Comparison of ENCODE assay signal across 9 mouse cellular contexts in the genomic region with DNA sequence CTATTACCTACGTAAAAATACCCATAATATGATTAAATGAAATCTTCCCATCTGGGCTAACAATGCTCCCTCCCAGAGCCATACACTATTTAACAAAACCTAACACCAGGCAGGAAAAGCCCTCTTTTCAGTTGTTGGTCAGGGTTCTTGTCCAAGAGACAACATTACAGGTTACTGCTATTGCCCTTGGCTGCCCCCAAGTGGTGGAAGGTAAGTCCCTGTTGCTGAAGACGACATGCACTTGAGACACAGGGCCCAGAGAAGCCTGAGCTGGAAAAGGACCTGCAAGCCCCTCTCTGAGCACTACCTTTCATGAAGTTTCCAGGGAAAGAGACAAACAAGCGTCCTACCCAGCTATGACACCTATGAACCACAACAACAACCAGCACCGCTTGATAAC. TPM values are rescaled to one million over a fixed set of nuclear protein-coding genes. Genes with fewer than 3 reads are reported as not detected.
DNase-seq lines count a peak whose midpoint lies in the region; ATAC-seq and TF ChIP-seq lines count a peak whose summit lies in the region.
"Had no signal": no experiment of that assay in that cellular context is flagged by ENCODE, and none has a peak within 500 bp of the region (broad histone marks: within the 10 kb centered on the region; RNA-seq: fewer than 3 reads in every experiment).

No protein-coding gene starts in this region.

- H3K4me1 ChIP-seq in heart, embryonic 12.5 days (replicated peaks) = no peaks in the 10 kb centered on the region
- no peaks in the 10 kb centered on the region for H3K4me1 ChIP-seq in kidney, postnatal 0 days (replicated peaks; ENCODE audit: insufficient read depth, low read length)
- H3K4me1 ChIP-seq: stomach, embryonic 15.5 days had no signal

- H3K9me3 ChIP-seq in heart, embryonic 12.5 days (replicated peaks) = no peaks in the 10 kb centered on the region
- H3K9me3 ChIP-seq in kidney, postnatal 0 days (replicated peaks; ENCODE audit: low read length) = no peaks in the 10 kb centered on the region
- H3K9me3 ChIP-seq: stomach, embryonic 15.5 days had no signal

- H3K27me3 ChIP-seq in heart, embryonic 12.5 days (replicated peaks) = no peaks in the 10 kb centered on the region
- no peaks in the 10 kb centered on the region for H3K27me3 ChIP-seq in kidney, postnatal 0 days (ENCODE audit: insufficient read depth, low read length)
- H3K27me3 ChIP-seq: stomach, embryonic 15.5 days had no signal

- TF ChIP-seq CTCF in kidney, postnatal 0 days (IDR thresholded peaks at IDR 0.05; ENCODE audit: low read depth) = peak; percentile 81

- peaks cover 38% of the 10 kb centered on the region for H3K36me3 ChIP-seq in heart, embryonic 12.5 days
- H3K36me3 ChIP-seq in kidney, postnatal 0 days (ENCODE audit: insufficient read depth, low read length) = 0 out of 2 replicates have a peak, but pooled peaks cover 4% of the 10 kb centered on the region

- H3K4me2 ChIP-seq in heart, embryonic 12.5 days = no peak overlapping the region
- H3K4me2 ChIP-seq in kidney, postnatal 0 days (ENCODE audit: low read length) = no peak overlapping the region
- H3K4me2 ChIP-seq: stomach, embryonic 15.5 days had no signal

- DNase-seq in heart, adult 18-20 months = peak; percentile 29 to 70
- peak; percentile 61 for DNase-seq in 3T3-L1 (ENCODE audit: low read depth, low spot score)
- DNase-seq in T-cell, adult 2 months (ENCODE audit: low spot score) = peak; percentile 7
- peak; percentile 65 for DNase-seq in kidney, postnatal 0 days (ENCODE audit: low spot score)
- DNase-seq in testis, postnatal 10 days (ENCODE audit: low spot score) = peak; percentile 84

- no peak overlapping the region for H3K4me3 ChIP-seq in heart, embryonic 12.5 days
- H3K4me3 ChIP-seq in kidney, postnatal 0 days (replicated peaks; ENCODE audit: low read depth, low read length) = no peak overlapping the region
- H3K4me3 ChIP-seq: stomach, embryonic 15.5 days had no signal

- no peak overlapping the region for H3K9ac ChIP-seq in heart, embryonic 12.5 days
- no peak overlapping the region for H3K9ac ChIP-seq in kidney, postnatal 0 days (ENCODE audit: low read depth, low read length)
- H3K9ac ChIP-seq: stomach, embryonic 15.5 days had no signal

- no peak overlapping the region for H3K27ac ChIP-seq in heart, embryonic 12.5 days (ENCODE audit: poor library complexity, severe bottlenecking)
- H3K27ac ChIP-seq in kidney, postnatal 0 days = no peak overlapping the region
- H3K27ac ChIP-seq: stomach, embryonic 15.5 days had no signal

- ATAC-seq in heart, embryonic 12.5 days (ENCODE audit: insufficient number of reproducible peaks, low FRiP score) = no peak
- peak; percentile 79 for ATAC-seq in common myeloid progenitor, adult 5-6 weeks (replicated peaks; ENCODE audit: low read depth, poor library complexity, severe bottlenecking)
- ATAC-seq in kidney, postnatal 0 days (replicated peaks; ENCODE audit: low FRiP score, low read depth) = 0 out of 2 replicates have a peak, but pooled peaks have one; percentile 36
- peak; percentile 81 for ATAC-seq in megakaryocyte-erythroid progenitor cell, adult 5-6 weeks (replicated peaks; ENCODE audit: low FRiP score, low TSS enrichment, poor library complexity, severe bottlenecking)

- WGBS in heart, embryonic 12.5 days = 52% methylated on average over 4 of the region's 4 CpGs
- 57% methylated on average over 4 of the region's 4 CpGs for WGBS in kidney, postnatal 0 days

RNA-seq across cellular contexts. Expression of a gene that starts 6.5 kb away (rescaled TPM):
- 10 to 100 TPM; 17.3 to 19.3 TPM for total RNA-seq in heart, adult 18-20 months (2021)
- polyA plus RNA-seq in heart, embryonic 12.5 days (2016; fragmentation: Nextera tagmentation; extraction: Ambion mirVana) = 18.1 and 18.8 TPM in 2 replicates
- total RNA-seq in common myeloid progenitor, adult 5-6 weeks (2017) = 8.9 and 14.0 TPM in 2 replicates
- 11.6 and 14.8 TPM in 2 replicates for polyA plus RNA-seq in kidney, postnatal 0 days (2015; fragmentation: Nextera tagmentation; extraction: Ambion mirVana)
- 15.1 and 16.2 TPM in 2 replicates for total RNA-seq in megakaryocyte-erythroid progenitor cell, adult 5-6 weeks (2014; fragmentation: Nextera tagmentation)
- 10.9 and 11.2 TPM in 2 replicates for total RNA-seq in megakaryocyte-erythroid progenitor cell, adult 5-6 weeks (2017)

RNA-seq across cellular contexts. Expression of a gene that starts 46.0 kb away (rescaled TPM):
- 10 to 100 TPM; 36.1 to 36.3 TPM for total RNA-seq in heart, adult 18-20 months (2021)
- polyA plus RNA-seq in heart, embryonic 12.5 days (2016; fragmentation: Nextera tagmentation; extraction: Ambion mirVana) = 98.0 and 99.4 TPM in 2 replicates
- total RNA-seq in common myeloid progenitor, adult 5-6 weeks (2017) = 15.4 and 16.4 TPM in 2 replicates
- 55.5 and 61.1 TPM in 2 replicates for polyA plus RNA-seq in kidney, postnatal 0 days (2015; fragmentation: Nextera tagmentation; extraction: Ambion mirVana)
- total RNA-seq in megakaryocyte-erythroid progenitor cell, adult 5-6 weeks (2014; fragmentation: Nextera tagmentation) = 39.0 and 40.3 TPM in 2 replicates
- 22.4 and 23.8 TPM in 2 replicates for total RNA-seq in megakaryocyte-erythroid progenitor cell, adult 5-6 weeks (2017)

Comparison
In these comparisons a context has a peak if more than half of its experiments do, and no peak if none do; other contexts are left out.
1. DNase-seq: peak in every context shown above with its lines; median percentile 84 in testis, postnatal 10 days; 65 in kidney, postnatal 0 days; 61 in 3T3-L1; 50 in heart, adult 18-20 months; 7 in T-cell, adult 2 months.